Mouse (Mus musculus) adipocyte (in vitro differentiated cells): ENCODE data around the gene Cacng2.

Experiments
- DNase-seq: peaks from one replicate; pipeline ENCODE4 v3.0.0-alpha.2; 2016; ENCODE audit warnings: low spot score

The Cacng2 gene

DNA sequence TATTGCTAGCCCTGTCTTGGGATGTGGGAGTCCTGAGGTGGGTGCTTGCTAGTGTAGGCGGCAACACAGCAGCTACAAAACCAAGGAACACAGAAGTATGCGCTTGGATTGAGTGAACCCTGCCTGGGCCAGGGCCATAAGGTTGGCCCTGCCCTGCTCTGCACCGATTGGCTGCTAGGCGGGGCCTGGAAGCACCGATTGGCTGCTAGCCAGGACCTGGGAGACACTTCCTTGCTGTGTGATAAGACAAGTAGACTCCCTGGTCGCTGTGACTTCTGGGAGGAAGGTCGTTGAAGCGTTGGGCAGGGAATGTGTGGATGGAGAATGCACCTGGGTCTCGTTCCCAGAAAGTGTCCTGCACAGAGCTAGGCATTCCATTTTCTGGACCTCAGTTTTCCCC is 115.9 kb downstream of the Cacng2 start:
- peak; percentile 17 for DNase-seq

DNA sequence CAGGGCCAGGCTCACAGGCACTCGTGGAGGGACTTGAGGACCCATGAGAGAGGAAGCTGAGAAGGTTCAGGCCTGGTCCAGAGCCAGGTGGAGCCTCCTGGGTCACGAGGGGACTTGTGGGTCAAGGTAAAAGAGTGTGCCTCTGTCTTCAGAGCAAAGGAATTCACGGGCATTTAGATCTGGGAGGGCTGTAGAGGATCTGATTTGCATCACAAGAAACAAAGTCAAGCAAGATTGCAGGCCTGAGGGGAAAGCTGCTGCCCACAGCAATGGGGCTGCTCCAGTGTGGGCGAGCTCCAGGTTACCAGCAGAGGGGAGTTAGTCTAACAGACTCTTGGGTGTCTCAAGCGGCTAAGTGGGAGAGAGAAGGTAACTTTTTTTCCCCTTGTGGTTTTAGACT is 118.4 kb downstream of the Cacng2 start:
- no peak for DNase-seq

DNA sequence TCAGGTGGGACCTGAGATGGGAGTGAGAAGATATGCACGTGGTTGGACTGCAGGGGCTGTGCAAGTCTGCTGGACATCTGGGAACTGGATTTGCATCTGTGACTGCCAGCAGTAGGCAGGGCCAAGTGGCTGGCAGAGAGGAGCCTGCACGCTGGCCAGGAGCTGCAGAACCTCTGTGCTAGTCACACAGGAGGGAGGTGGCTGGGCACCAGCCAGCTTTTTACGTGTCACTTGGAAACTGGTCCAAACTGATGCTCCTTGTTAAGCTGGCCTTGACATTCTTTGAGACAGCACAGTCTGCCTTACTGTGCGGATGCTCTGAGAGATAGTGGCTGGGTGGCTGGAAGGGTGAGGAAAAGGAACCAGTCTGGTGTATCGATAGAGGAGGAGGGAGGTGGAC is 131.3 kb downstream of the Cacng2 start:
- DNase-seq = peak; percentile 87

DNA sequence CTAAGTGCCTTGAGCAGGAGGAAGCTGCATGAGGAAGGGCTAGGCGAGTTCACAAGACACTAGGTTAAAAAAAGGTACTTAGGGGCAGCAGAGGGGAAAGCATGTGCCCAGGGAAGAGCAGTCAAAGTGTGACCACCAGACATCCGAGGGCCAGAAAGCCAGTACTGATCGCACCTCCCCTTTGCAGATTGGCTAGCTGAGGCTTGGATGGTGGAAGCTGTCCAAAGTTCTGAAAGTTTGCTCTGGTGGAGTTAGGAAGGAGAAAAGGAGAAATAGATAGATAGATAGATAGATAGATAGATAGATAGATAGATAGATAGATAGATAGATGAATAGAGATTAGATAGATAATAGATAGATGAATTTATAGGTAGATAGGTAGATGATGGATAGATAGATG is 136.4 kb downstream of the Cacng2 start:
- peak; percentile 47 for DNase-seq

DNA sequence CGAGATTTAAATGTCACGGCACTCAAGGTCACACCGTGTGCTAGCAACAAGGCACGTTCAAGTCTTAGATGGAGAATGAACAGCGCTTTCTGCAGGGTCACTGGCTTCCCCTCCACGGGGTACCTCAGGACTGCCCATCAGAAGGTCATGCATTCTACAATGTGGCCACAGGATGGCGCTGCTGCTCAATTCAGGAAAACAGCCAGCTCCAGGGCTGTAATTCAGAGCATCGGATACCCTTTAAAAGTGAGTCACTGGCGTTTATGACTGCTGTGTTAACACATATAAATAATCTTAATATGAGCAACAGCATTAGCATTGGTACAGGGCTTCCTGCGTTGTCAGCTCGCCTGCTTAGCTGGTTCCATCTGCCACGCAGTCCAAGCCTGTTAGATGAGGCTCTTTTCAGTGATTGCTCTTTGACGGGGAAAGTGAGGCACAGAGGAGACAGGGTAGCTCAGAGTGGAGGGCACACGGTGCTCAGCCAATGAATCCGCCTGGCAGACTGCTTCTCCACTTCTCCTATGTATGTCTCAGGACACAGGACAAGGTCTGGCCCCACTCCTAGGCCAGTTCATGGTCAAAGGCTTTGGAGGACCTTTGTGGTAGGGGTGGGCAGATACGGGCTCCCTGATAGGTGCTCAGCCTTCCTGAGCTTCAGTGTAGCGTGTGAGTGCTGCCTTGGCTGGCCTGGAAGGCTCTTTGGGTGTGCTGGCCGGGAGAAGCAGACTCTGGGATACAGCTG is 137.5 kb downstream of the Cacng2 start:
- peak; percentile 69 for DNase-seq

DNA sequence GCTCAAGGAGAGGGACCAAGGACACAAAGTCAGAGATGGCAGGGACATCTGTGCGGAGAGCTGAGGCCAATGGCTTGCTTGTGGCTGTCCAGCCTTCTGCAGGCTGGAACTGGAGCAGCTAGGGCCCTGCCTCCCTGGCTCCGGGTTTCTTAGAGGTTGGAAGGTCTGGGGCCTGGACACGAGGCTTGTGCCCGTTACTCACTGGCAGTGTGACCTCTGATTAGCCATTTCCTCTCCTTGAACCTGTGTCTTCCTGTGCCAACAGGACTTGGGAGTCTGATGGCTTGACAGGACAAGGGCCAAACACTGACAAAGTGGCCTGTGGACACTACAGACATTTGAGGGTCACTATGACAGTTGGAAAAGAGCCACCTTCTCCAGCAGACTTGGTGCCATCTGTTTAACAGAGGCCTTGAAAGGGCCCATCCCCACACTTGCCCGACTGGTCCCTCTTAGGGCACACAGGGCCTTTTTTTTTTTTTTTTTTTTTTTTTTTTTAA is 138.6 kb downstream of the Cacng2 start:
- no peak for DNase-seq

DNA sequence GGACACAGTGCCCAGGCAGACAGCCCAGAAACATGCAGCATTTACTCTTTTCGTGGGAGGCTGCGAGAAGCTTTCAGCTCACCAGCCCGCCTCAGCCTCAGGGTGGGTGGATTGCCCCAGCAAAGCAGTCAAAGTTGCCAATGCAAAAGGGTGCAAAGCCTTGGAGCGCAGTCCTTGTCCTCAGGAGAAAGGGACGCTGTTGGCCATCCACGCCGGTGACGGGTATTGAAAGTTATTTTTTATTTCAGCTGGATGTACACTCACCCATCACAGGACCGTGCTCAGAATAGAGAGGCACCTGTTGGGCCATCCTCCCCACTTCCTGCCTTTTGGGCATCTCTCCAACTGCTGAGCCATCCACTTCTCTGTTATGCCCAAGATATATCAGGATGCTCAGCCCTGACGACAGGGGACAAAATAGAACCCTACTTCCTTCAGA is 140.4 kb downstream of the Cacng2 start:
- DNase-seq = no peak

DNA sequence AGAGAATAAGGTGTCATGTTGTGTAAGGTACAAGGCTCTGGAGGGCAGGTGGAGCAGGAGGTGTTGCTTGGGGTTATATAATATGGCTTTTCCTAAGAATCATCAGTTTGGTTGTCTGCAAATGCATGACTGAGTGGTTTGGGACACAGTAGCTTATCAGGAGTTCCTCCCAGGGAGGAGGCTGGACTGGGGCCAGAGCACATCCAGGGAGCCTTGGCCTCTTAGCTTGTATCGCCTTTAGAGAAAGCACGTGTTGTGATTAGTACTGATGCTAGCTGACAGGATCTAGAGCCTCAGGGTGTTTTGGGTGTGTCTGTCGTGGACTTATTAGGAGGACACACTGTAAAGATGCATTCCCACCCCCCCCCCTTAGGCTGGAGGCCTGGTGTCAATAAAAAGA is 142.2 kb downstream of the Cacng2 start:
- no peak for DNase-seq

DNA sequence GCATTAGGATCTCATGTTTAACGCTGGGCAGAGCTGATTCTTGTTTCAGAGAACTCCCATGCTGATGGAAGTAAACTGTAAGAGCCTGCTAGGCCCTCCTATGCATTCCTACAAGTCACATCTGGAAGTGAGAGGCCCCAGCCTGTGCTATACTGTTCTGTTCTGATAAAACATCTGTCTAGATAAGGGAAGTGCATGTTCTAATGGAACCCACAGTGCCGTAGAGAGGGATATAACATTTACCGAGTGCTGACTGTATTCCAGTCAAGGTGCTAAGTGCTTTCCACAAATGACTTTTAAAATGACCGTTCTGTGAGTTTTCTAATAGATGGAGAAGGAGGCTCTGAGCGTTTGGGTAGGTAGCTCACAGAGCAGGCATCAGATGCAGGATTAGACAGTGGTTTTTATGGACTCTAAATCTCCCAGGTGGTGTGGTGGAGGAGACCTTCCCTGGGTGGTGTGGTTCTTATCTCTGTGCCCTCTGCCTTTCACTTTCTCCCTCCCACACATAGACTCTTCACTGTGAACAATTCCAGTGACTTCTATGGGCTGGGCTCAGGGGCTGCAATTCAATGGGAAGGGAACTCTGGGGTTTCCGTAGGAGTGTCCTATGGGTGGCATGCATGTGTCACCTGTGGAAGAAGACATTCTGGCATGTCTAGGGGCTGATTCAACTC is 145.5 kb downstream of the Cacng2 start:
- no peak for DNase-seq

DNA sequence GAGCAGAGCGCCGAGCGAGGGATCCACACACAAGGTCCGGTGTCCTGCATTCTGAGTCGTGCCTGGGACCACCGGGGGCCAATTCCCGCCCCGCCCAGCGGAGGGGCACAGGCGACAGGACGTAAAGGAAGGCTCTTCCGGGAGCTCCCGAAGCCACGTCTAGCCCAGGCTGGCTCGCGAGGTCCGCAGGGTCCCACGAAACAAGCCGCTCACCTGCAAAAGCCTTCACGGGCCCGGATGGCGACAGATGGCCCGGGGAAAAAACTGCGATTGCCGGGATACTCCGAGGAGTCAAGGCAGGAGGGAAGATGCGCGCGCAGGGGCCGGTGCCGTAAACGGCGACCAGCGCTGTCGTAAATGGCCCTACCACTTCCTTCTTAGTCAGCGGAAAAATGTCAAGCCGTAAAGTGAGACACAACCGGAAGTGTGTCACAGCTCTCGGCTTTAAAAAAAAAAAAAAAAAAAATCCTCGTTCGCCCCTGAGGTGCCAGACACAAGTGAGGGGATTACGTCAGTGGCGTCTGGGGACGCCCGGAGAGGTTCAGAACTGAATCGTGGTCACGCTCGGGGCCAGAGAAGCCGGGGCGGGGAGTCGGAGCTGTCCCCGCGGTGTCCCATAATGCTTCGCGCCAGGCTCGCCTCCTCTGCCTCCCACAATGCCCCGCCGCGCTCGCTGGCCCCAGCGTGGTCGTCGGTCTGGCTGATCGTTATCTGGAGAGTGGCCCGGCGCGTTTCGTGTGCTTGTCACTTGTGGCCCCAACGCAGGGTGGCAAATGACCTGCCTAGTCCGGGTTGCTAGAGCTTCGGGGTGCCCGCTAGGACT is 149.1 kb downstream of the Cacng2 start, which contains the start of gene Eif3d:
Eif3d (minus strand) TSS at position 344 of the 823 bp plus-strand sequence.
- peak; percentile 95 for DNase-seq

DNA sequence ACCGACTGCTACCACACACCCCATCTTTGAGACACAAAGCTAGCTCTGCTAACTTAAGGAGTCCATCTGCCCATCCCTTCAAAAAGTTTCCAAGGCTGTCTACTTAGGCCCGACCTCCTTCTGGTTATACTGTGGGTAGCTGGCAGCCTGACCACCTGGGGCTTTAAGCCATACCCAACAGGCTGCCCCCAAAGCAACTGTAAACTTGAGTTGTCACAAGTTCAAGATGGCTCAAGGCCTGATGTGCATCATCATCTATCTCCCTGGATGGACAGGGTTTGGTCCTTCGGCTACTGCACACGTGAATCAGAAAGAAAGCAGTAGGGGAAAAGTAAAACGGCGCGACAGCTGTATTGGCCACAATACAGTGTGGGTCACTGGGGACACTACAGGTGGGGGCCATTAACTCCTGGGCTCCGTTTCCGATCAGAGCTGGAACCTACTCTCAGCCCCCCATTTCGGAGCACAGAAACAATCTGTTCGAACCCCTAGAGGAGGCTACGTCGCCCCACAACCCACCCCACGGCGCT is 149.8 kb downstream of the Cacng2 start:
- peak; percentile 54 for DNase-seq

DNA sequence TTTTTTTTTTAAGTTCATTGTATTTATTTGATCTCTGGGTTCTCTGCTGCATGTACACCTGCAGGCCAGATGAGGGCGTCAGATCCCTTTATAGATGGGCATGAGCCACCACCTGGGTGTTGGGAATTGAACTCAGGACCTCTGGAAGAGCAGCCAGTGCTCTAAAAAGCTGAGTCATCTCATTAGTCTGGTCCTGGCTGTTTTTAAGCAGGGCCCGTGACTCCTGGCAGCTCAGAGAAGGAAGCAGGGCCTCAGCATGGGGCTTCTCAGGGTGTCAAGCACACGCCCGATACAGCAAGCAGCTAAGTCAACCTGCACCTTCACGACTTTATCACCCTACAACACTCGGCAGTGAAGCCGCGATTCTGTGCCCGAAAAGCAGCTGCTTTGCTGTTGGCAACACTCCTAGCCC is 154.7 kb downstream of the Cacng2 start:
- DNase-seq = no peak

DNA sequence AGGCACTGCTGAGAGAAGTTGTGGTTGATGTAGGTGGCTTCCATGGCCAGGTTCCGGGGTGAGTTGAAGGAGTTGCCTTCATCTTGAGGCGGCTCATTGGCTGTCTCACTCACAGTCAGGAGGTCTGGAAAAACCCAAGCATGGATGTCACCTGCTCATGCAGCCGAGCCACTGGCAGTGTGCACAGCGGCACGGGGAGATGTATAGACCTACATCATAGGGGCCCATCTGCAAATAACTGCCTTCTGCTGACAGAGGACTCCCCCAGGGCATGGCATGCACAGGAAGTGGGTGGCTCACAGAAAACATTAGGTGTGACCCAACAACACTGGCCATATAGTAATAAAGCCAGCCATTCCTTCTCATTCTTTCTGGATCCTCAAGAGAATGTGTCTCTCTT is 157.4 kb downstream of the Cacng2 start:
- DNase-seq = no peak

DNA sequence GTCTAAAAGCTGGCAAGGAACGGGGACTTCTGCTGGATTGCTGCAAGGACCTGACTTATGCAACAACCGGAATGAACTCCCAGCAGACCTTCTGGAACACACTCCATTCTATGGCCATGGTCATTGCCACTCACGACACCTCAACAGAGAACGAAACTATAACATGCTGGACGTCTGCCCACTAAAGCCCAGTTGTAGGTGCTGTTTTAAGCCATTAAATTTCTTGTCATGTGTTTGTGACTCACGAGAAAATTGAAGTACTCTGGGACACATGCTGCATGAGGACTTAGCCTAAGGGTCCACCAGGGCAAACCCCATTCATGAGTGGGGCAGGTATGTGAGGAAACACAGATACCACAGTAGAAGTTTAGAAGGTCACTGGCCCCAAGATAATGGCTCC is 159.1 kb downstream of the Cacng2 start:
- DNase-seq = peak; percentile 37

DNA sequence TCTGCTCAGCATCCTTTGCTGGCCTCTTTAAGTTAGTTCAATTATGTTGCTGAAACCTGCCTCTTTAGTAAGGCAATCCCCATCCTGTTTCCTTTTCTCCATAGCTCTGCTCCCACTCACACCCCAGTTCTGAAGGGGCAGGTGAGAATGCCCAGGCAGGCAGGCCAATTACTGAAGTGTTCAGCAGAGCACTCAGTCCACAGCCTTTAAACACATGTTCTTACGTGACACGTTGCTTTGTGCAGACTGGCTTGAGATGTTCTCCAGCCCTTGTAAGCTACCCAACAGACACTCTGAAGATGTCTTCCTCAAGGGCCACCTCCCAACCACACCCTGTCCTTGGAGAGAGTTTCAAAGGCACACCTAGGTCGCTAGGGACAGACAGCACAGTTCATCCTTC is 161.8 kb downstream of the Cacng2 start:
- no peak for DNase-seq

DNA sequence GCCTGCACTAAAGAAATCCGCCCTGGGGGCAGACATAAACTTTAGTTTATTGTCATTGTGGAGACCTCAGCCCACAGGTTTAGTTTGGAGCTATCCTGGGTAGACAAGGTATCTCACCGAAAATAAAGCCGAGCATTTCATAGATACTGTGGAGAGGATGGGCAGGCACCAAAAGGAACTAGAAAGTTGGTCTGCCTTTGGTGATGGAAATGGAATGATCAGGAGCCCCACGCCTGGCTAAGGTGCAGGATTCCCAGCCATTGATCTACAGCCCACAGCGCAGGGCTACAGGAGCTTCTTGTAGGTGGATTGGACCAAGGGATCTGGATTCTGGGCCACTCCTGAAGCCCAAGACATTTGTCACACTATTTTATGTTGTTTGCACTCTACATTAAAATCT is 162.2 kb downstream of the Cacng2 start:
- no peak for DNase-seq

DNA sequence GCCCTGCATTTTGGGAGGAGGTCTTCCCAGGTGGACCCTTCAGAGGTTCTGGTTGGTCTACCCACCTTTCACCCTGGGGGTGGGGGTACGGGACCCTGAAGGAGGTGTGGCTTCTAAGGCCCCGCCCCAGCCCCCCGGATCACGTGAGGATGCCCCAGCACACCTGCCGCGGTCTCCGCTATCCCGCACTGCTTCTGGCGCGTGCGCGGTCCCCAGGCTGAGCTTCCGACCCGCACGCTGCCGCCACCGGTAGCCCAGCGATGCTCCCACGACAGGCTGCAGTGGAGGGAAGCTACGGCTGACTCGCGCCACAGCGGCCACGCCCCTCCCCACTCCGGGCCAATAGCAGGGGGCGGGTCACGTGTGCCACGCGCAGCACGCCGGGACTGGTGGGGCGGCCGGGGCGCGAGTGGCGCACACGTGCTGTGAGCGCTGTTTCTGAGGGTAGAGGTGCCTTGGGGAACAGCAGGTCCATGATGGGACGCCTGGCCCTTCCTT is 163.4 kb downstream of the Cacng2 start, which contains the start of gene Foxred2:
Foxred2 (minus strand) TSS at position 319 of the 498 bp plus-strand sequence.
- DNase-seq = no peak

DNA sequence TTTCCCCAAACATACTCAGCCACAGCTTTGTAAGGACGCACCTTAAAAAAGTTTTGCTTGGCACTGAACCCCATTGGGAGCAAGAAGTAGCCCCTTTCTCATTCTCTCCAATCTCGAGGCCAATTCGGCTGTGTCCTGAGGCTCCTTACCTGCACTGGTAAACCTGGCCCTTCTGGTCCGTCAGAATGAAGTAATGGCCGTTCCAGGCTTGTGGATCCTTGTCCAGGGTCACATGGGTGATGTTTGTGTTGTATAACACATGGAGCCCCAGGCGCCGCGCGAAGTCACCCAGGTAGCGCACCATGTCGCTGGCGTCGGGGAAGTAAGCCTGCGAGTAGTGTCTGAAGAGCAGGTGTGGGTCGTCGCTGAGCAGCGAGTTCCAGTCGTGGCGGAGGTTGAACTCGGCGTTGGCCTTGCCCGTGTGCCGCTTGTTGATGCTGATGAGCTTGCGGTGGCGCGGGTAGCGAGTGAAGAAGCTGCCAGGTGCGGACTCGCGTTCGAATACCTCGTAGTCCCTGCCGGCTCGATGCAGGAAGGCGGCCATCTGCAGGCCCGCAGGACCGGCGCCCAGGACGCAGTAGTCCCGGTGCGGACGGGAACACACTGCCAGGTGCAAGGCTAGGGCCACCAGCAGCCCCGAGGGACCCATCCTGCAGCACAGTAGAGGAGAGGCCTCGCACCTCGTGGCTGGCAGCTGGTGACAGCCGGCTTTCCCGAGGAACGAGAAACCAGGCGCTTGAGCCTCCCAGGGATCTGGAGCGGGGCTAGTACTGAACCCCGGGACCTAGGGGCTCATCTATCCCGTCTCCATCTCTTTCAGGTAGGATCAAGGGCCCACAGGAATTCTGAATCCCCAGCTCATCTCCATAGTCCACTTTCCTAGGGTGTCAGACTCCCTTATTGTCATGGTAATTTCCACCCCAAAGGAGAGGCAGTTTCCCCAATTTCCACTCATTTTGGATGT is 164.1 kb downstream of the Cacng2 start:
- no peak for DNase-seq

DNA sequence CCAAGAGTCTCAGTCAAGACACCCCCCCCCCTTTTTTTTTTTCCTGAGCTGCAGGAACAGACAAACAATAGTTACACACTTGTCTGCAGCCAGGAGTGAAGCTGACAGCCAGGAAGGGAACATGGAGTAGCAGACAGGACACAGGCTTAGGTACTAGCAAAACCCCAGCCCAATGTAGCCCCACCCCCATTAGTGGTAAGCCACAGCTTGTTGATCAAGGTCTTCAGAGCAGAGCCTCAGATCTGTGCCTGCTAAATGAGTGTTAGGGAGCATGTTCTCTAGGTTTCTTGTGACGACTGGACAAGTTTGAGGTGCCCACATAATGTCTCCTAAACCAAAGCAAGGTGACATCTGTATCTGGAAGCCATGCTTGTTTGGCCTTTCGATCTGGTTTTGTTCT is 165.5 kb downstream of the Cacng2 start:
- DNase-seq = no peak

DNA sequence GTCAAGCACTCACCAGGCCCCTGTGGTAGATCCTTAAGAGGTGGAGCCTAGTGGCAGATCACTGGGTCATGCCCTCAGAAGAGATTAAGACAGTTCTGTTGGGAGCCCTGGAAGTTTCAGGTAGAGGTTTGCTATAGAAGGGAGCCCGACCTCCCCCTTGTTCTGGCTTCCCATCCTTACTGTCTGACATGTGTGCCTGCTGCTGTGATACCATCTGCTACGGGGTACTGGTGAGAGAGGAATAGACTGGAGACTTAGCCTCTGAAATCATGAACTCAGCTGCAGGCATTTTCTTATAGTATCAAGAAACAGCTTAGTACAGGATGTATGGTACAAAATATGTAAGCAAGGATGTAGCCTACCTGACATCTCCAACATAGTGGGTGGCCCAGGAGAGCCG is 166.9 kb downstream of the Cacng2 start:
- no peak for DNase-seq

DNA sequence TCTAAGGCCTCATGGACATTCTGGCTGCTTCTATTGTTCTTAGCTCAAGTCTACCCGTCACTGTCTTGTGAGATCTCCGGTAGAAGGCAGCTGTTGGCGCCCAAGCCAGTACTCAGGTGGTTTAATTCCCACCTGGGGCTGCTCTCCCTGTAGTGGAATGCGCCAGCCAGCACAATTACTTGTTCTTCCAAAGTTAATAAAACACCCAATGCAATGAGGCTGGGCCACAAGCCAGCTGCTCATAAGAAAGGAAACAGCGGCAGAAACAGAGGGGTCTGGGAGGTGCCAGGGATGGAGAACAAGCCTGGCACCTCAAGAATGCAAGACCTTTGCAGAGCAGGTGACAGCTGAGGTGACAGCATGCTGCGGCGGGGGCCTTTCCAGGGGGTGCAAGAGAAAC is 170.8 kb downstream of the Cacng2 start:
- DNase-seq = no peak
